Mouse (Mus musculus) retina, embryonic 14.5 days (tissue): Measurements from ENCODE around the gene Gemin2.
"Not testable (repeated sequence)": the region's sequence is repeated elsewhere in the genome, so short reads cannot be mapped to it uniquely, and the experiment has no call there.

ENCODE experiments used
- DNase-seq: peaks from one replicate; pipeline ENCODE4 v3.0.0-alpha.2; 2015; ENCODE audit warnings: low spot score

Gene Gemin2

DNA sequence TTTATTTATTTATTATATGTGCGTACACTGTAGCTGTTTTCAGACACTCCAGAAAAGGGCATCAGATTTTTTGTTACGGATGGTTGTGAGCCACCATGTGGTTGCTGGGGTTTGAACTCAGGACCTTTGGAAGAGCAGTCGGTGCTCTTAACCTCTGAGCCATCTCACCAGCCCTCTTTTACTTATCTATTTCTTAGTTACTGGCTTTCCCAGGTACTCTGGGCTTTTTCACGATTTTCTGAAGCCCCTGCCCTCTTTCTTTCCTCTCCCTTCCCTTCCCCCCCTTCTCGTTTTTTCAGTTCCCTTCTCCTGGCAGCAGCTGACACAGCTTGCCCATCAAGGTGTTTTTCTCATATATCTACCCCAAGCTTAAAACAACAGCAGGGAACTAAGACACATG, 45.0 kb downstream of the Gemin2 start:
- not testable (repeated sequence) for DNase-seq

GRCm38 (mm10) chr12:59060322-59060721, 47.1 kb downstream of the Gemin2 start:
- no peak for DNase-seq

- peak; percentile 87 for DNase-seq
These were observed 47.9 kb downstream of the Gemin2 start, which contains the start of gene Trappc6b for GRCm38 (mm10) chr12:59060993-59061595. Gene Trappc6b, minus strand, starts transcription at chr12:59061472.

DNA sequence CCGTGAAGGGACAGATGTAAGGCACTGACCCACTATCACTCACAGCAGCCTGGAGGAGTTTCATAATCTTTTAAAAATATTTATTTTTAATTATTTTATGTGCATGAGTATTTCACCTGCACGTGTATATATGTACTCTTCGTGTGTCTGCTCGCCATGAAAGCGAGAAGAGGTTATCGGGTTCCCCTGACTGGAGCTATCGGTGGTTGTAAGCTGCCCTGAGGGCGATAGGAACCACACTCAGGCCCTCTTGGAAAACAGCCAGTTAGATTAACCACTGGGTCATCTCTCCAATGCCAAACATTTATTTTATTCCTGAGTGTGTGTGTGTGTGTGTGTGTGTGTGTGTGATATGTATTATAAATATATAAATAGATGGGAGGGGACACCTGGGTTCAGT, 51.6 kb downstream of the Gemin2 start:
- DNase-seq: no peak

DNA sequence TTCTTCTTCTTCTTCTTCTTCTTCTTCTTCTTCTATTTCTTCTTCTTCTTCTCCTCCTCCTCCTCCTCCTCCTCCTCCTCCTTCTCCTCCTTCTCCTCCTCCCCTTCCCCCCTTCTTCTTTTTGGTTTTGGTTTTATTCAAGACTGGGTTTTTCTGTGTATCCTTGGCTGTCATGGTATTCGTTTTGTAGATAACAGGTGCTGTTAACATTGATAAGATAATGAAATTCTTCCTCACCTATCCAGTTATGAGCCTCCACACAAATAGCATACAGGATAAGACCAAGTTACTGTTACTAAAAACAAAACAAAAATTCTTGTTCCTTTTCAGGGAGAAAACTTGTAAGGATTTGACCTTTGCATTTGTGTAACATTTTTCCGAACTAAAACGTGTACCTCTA, 52.6 kb downstream of the Gemin2 start:
- no peak for DNase-seq

DNA sequence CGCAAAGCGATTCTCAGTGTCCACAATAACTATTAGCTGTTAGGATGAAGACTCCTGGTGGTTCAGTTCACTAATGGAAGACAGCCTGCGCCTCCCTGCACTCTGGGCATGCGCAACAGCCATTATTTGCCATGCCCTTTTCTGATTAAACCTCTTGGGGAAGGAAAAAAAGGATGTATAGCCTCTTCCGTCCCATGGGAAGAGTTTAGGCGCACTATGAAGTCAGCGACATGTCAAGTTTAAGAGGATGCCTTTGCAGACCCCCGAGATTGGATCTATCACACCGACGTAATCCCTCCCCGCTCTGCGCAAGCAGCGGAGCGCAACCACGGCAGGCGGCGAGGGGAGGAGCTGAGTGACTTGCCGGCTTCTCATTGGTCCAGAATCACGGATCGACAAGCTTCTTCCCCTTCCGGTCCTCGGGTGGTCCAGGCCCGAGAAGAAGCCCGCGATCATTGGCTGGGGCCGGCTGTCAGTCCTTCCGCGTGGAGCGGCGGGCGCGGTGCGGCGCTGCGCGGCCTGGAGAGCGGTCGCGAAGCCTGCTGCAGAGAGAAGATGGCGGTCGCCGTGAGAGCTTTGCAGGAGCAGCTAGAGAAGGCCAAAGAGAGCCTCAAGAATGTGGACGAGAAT, 53.4 kb downstream of the Gemin2 start, which contains the start of gene Pnn:
Gene Pnn, plus strand, starts transcription at position 437 of the 630 bp plus-strand sequence.
- peak; percentile 97 for DNase-seq

GRCm38 (mm10) chr12:59067095-59067494, 53.9 kb downstream of the Gemin2 start:
- DNase-seq: peak; percentile 36

DNA sequence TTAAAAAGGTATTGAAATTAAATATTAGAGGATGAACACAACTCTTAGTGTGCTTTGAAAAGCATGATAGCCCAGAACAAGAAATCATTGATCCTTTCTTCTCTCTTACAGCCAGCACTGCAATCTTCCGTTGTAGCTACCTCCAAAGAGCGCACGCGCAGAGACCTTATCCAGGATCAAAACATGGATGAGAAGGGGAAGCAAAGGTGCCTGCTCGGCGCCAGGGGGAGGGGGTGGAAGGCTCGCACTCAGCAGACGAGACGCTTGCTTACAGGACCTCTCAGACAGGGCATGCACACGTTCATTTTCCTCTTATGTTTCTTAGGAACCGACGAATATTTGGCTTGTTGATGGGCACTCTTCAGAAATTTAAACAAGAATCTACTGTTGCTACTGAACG, 55.6 kb downstream of the Gemin2 start:
- no peak for DNase-seq

DNA sequence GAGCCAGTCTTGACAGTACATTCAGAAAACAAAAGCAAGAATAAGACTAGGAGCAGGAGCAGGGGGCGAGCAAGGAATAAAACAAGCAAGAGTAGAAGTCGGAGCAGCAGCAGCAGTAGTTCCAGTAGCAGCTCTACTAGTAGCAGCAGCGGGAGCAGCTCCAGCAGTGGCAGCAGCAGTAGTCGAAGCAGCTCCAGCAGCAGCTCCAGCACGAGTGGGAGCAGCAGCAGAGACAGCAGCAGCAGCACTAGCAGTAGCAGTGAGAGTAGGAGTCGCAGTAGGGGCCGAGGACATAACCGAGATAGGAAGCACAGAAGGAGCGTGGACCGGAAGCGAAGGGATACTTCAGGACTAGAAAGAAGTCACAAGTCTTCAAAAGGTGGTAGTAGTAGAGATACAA, 59.1 kb downstream of the Gemin2 start:
- no peak for DNase-seq

GRCm38 (mm10) chr12:59074052-59074451, 60.9 kb downstream of the Gemin2 start:
- no peak for DNase-seq

DNA sequence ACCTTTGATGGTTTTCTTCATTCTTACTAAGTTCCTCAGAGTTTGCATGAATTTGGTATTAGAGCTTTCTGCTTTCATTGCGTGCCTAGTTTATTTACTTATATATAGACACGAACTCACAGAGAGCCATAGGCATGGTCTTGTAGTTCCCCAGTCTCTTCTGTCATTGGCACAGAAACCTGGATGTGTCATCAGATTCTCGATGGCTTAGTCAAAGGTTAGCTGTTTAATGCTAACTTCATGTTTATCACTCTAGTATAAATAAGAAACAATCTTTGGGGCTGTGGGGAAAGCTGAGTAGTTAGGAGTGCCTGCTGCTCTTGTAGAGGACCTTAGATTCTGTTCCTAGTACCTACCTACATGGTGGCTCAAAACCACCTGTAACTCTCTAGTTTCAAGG, 63.8 kb downstream of the Gemin2 start:
- DNase-seq: no peak

DNA sequence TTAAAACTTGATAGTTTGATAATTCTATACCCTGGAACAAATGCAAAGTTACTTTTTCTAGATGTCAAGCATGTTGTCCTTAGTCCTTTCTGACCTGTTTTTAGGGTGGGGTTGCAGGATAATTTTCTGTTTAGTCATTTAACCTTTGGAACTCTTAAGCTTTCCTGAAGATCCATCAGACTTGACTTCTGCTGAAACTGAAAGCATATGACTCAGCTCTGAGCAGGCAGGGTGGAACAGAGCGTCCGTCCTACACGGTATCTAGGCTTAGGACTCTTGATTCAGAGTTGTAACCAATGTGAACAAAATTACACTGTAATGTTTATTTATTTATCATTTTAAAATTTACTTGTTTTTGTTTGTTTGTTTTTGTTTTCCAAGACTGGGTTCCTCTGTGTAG, 64.7 kb downstream of the Gemin2 start:
- no peak for DNase-seq
